Mouse (Mus musculus): ENCODE measurements at regions not wholly inside any gene's neighbourhood (a gene's known extent, or its start where the extent isn't known, plus 50 kb on each side); places are given as distances from the start of the nearest gene placed in this dataset.

DNA sequence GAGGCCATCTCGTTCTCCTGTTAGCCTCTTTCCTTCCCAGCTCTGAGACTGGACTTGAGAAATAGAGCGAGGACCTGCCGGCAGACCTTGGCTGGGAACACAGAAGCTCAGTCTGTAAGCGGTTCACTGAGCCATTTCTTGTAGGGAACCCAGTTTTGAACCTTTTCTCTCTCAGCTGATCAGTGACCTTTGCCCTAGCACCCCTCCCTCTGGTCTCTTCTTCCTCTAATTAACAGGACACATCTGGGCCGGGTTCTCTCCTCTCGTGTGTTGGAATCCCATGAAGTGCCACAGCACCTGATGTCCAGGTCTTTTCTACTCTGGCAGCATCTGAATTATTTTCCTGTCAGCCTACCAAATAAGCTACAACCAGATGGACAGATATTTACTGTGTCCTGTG lies 158.5 kb downstream of the Fam43a start:
- WGBS = 80% methylated on average over 6 of the region's 6 CpGs
- no peak overlapping the region for H3K4me2 ChIP-seq

DNA sequence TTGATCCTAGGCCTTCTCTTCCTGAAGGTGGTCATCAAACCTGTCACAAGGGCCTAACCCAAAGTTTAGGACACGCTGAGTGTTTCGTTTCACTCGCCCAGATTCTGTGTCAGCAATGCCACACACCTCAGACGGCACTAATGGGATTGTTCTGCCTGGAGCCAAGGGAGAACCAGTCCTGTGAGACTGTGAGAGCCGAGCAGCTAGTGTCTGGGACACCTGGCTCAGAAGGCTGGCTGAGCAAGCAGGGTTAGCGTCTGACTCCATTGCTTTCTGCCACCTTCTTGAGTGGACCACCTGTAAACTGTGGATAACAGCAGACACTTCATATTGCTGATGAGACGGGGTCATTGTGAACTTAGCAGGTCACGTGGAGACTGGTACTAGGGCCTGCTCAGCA lies 160.0 kb downstream of the Fam43a start:
- no peak for ATAC-seq (ENCODE audit: insufficient number of reproducible peaks, insufficient read depth, low FRiP score, low TSS enrichment, low read depth)
- Histone ChIP-seq H3K4me1 (peaks cover 9% of the 10 kb centered on the region; the same call in 1 of the 2 replicates), H3K27ac (no peak overlapping the region), H3K36me3 (no peaks in the 10 kb centered on the region), H3K9ac (no peak overlapping the region), H3K27me3 (no peaks in the 10 kb centered on the region), H3K9me3 (no peaks in the 10 kb centered on the region), H3K4me2 (no peak overlapping the region), H3K4me3 (no peak overlapping the region)
- WGBS = 67% methylated on average over 8 of the region's 8 CpGs

More for the DNA sequence above, 158.5 kb downstream of the Fam43a start:
- Histone ChIP-seq H3K27me3 (no peaks in the 10 kb centered on the region), H3K36me3 (no peaks in the 10 kb centered on the region), H3K4me3 (no peak overlapping the region), H3K4me1 (peaks cover 9% of the 10 kb centered on the region; the same call in 1 of the 2 replicates), H3K9me3 (no peaks in the 10 kb centered on the region), H3K9ac (no peak overlapping the region), H3K27ac (no peak overlapping the region)
- no peak for ATAC-seq (ENCODE audit: insufficient number of reproducible peaks, insufficient read depth, low FRiP score, low TSS enrichment, low read depth)

DNA sequence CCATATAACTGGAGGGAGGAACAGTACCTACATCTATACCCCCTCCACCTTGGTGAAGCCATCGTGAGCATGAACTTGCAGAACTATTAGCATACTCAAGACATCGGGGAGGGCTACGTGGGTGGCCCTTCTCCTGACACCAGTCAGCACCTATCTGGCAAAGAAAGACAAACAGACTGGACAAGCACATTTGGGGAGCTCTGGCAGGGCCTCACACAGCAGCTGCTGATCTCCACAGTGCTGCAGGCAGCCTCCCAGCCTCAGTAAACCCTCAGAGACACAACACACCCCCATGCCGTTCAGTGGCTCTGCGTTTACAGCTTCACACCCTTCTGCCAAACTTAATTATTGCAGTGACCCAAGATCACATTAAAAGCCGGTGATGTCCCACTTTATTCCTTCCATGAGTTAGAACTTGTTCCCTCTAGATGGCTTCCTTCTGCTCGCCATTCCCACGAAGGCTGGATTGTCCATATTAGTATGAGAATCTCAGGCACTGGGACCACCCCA lies 161.7 kb downstream of the Fam43a start:
- Histone ChIP-seq H3K4me3 (no peak overlapping the region), H3K27ac (no peak overlapping the region), H3K9ac (no peak overlapping the region), H3K4me1 (peaks cover 9% of the 10 kb centered on the region; the same call in 1 of the 2 replicates), H3K4me2 (no peak overlapping the region), H3K36me3 (no peaks in the 10 kb centered on the region), H3K9me3 (no peaks in the 10 kb centered on the region), H3K27me3 (no peaks in the 10 kb centered on the region)
- ATAC-seq (ENCODE audit: insufficient number of reproducible peaks, insufficient read depth, low FRiP score, low TSS enrichment, low read depth) = no peak
- 63% methylated on average over 8 of the region's 8 CpGs for WGBS

DNA sequence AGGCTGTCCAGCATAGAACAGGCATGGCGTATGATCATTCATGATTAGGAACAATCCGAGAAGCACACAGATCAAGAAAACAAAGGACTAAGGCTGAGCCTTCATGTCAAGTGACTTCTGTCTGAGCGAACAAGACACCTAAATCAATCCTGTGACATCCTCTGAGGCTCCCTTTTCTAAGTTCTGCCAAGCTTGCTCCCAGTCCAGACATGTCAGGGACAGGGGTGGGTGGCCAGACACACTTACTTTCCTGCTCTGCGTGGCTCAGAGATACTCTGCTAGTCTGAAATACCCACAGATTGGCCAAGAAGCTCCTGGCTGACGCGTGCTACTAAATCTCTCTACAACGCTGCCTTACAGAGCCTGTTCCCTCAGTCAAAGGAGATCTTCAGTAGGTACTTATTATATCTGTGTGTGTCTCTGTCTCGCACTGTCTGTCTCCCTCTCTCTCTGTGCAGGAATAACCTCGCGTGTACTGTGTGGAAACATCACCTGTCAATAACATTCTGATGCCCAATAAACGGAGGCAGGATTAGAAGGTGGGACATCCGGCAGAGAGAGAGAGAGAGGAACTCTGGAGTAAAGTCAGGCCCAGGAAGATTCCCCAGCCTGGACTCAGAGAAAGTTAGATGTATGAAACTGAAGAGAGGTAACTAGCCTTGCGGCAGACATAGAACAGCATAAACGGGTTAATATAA lies 163.5 kb downstream of the Fam43a start:
- Histone ChIP-seq H3K4me1 (peaks cover 9% of the 10 kb centered on the region; the same call in 1 of the 2 replicates), H3K9ac (no peak overlapping the region; the same call in 1 of the 2 replicates), H3K4me3 (no peak overlapping the region), H3K27me3 (no peaks in the 10 kb centered on the region), H3K4me2 (no peak overlapping the region), H3K27ac (no peak overlapping the region), H3K36me3 (no peaks in the 10 kb centered on the region), H3K9me3 (no peaks in the 10 kb centered on the region)
- 70% methylated on average over 14 of the region's 14 CpGs for WGBS
- no peak for ATAC-seq (ENCODE audit: insufficient number of reproducible peaks, insufficient read depth, low FRiP score, low TSS enrichment, low read depth)

DNA sequence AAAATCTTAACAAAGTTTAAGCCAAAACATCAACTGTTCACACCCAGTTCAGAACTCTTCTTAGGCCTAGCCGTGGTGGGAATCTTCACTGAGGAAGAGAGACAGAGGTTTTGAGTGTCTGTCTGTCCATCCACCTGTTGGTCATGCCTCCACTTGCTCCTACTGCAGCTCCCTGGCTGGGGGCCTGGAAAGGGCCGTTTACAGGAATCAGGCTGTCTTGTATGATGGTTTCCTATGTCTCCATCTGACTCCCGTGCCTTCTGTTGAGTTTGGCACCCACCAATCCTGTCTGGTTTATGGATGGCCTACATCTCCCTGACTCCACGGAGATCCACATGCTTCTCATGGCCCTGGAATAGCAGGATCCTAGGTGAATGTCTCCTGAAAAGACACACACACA lies 166.1 kb downstream of the Fam43a start:
- no peak for ATAC-seq (ENCODE audit: insufficient number of reproducible peaks, insufficient read depth, low FRiP score, low TSS enrichment, low read depth)
- H3K4me2 ChIP-seq = no peak overlapping the region
- no peak overlapping the region for H3K9ac ChIP-seq
- H3K27me3 ChIP-seq = no peaks in the 10 kb centered on the region
- no peaks in the 10 kb centered on the region for H3K36me3 ChIP-seq
- peaks cover 17% of the 10 kb centered on the region for H3K4me1 ChIP-seq
- no peaks in the 10 kb centered on the region for H3K9me3 ChIP-seq
- no peak overlapping the region for H3K27ac ChIP-seq
- no peak overlapping the region for H3K4me3 ChIP-seq
- WGBS = 83% methylated on average over 4 of the region's 4 CpGs

DNA sequence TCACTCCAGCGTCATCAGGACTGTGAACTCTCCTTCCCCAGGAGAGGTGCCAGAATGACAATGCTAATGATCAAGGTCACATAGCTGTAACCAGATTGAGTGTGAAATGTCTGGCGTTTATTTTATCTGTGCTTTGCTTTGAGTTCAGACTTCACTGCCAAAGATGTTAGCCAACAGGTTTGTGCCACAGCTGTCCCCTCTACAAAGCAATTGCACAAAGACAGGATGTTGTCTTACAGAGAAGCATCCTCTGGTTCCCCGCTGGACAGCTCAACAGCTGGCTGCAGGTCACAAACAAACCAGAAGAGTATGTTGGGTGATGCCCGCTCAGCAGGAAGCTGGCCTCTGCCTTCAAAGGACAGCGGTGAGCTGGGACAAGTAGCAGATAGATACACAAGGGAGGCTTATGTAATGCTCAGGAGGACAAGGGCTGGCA lies 169.5 kb downstream of the Fam43a start:
- Histone ChIP-seq H3K27ac (no peak overlapping the region; the same call in 1 of the 2 replicates), H3K4me2 (no peak overlapping the region), H3K9me3 (no peaks in the 10 kb centered on the region), H3K4me1 (peaks cover 20% of the 10 kb centered on the region), H3K9ac (no peak overlapping the region), H3K27me3 (no peaks in the 10 kb centered on the region), H3K36me3 (no peaks in the 10 kb centered on the region), H3K4me3 (no peak overlapping the region)
- WGBS = 17% methylated on average over 5 of the region's 5 CpGs
- no peak for ATAC-seq (ENCODE audit: insufficient number of reproducible peaks, insufficient read depth, low FRiP score, low TSS enrichment, low read depth)

DNA sequence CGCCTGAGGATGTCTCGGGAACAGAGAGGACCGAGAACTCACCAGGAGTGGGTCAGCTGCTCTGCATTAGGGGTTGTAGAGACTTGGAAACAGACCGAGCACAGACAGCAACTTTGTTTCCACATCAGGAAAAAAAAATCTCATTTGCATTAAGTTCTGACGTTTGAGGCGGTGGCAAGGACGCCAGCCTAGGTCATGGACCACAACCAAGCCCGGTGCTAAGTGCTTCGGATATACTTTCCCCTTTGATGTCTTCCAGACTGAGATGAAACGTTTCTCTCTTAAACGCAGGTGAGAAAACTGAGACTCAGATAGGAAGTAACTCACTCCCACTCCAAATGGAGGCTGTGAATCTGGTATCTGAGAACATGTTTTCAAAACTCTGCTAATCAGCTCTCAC lies 169.9 kb downstream of the Fam43a start:
- no peak overlapping the region for H3K9ac ChIP-seq
- WGBS = 13% methylated on average over 11 of the region's 11 CpGs

DNA sequence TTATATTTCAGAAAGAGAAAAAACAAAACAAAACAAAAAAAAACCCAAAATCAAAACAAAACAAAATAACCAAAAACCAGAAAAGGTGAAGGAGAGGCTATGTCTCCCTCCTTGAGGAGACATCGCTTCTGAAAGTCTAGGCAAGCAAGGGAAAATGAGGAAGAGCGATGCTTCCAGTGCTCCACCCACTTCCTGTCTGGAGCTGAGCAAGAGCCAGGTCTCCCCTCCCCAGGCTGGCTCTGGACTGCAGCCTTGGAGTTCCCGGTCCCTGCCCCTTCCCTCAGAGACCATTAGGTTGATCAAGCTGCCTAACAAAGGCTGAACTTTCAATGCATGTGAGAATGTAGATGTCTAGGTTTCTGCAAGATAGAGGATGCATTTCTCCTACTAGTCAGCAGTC lies 173.3 kb downstream of the Fam43a start:
- Histone ChIP-seq H3K36me3 (no peaks in the 10 kb centered on the region), H3K9me3 (no peaks in the 10 kb centered on the region), H3K4me3 (no peak overlapping the region), H3K4me2 (no peak overlapping the region), H3K27ac (no peak overlapping the region), H3K9ac (no peak overlapping the region), H3K4me1 (peaks cover 44% of the 10 kb centered on the region), H3K27me3 (no peaks in the 10 kb centered on the region)
- WGBS = 30% methylated on average over 3 of the region's 3 CpGs
- no peak for ATAC-seq (ENCODE audit: insufficient number of reproducible peaks, insufficient read depth, low FRiP score, low TSS enrichment, low read depth)

More for the DNA sequence above, 169.9 kb downstream of the Fam43a start:
- Histone ChIP-seq H3K4me1 (peaks cover 22% of the 10 kb centered on the region), H3K9me3 (no peaks in the 10 kb centered on the region), H3K4me2 (no peak overlapping the region), H3K4me3 (no peak overlapping the region), H3K27me3 (no peaks in the 10 kb centered on the region), H3K36me3 (no peaks in the 10 kb centered on the region), H3K27ac (no peak overlapping the region; the same call in 1 of the 2 replicates)
- ATAC-seq (ENCODE audit: insufficient number of reproducible peaks, insufficient read depth, low FRiP score, low TSS enrichment, low read depth) = no peak

DNA sequence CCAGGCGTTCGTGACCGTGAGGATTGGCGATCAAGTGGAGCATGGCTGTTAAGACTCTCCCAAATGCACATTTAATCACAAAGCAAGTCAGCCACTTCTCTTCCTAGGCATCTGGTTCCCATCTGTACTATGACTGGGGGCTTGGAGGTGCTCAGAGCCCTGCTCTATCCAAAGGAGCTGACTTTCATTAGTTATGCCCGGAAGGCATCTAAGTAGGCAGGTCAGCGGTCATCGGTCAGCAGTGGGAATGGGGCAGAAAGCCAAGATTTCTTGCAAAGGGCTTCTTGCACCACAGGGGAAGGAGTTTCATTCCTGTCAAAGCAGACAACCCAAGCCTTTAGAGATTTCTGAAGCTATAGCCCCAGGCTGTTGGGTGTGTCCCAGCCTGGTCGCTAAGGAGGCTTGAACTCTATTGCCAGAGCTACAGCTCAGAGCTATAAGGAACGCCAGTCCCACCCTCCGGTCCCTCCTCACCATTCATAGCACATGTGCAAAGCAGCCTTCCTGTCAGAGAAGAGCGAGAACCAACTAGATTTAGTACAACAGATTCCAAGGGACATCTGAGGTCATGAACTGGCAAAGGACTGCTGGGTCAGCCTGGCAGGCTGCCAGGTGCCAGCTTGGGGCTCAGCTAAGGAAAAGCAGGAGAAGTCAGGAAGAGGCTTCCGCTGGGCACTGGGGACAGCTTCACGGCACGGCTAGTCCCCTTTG lies 175.6 kb downstream of the Fam43a start:
- H3K27ac ChIP-seq = peak overlapping the region; percentile 39; the same call in 1 of the 2 replicates
- H3K9me3 ChIP-seq = no peaks in the 10 kb centered on the region
- no peak overlapping the region for H3K9ac ChIP-seq
- H3K27me3 ChIP-seq = no peaks in the 10 kb centered on the region
- no peaks in the 10 kb centered on the region for H3K36me3 ChIP-seq
- H3K4me3 ChIP-seq = no peak overlapping the region
- peak overlapping the region; percentile 14; the same call in 1 of the 2 replicates for H3K4me2 ChIP-seq
- 33% methylated on average over 14 of the region's 14 CpGs for WGBS
- peaks cover 36% of the 10 kb centered on the region for H3K4me1 ChIP-seq
- ATAC-seq (ENCODE audit: insufficient number of reproducible peaks, insufficient read depth, low FRiP score, low TSS enrichment, low read depth) = 0 out of 2 replicates have a peak, but pooled peaks have one; percentile 54

DNA sequence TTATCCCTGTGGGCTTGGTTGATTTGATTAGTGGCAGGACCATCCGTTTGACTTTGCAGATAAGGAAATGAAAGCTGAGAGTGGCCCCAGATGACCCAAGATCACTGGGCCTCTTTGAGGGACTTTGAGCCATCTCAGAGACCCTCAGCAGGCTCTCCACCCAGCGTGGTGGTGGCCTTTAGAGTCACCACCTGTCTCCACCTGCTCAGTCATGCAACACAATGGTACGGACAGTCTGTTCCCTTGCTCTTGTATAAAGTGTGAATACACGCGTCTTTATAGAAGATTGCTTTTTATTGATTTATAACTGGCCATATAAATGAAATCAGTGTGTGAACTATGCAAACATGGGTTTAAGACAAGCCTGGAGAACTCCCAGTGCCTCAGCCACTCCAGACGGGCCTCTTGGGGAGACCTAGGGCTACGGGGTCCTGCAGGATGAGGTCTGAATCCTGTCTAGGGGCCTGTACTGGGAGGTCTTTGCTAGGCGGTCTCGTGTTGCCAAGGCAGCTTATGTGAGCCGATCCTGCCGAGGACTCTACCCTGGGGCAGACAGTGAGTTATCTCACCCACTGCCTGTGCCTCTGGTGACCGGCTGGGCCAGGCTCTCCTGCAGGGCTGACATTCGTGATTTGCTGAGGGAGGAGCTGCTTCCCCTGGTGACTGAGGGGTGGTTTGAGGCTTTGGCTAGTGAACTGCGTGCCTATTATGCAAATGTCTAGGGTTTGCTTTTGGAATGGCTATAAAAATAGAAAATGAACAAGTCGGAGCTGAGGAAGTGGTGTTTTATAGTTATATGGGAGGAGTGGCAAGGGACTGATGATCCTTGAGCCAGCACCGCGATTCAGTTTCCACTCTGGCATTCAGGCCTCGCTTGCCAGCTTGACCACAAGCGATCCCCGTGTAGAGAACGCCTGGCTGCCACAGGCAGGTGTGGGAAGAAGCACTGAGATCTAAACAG lies 176.5 kb downstream of the Fam43a start:
- Histone ChIP-seq H3K4me3 (no peak overlapping the region), H3K9ac (no peak overlapping the region), H3K27ac (peak overlapping the region; percentile 39; the same call in 1 of the 2 replicates), H3K27me3 (no peaks in the 10 kb centered on the region), H3K36me3 (no peaks in the 10 kb centered on the region), H3K4me2 (no peak overlapping the region; the same call in 1 of the 2 replicates), H3K4me1 (peaks cover 36% of the 10 kb centered on the region), H3K9me3 (no peaks in the 10 kb centered on the region)
- 43% methylated on average over 21 of the region's 21 CpGs for WGBS
- no peak for ATAC-seq (ENCODE audit: insufficient number of reproducible peaks, insufficient read depth, low FRiP score, low TSS enrichment, low read depth)

DNA sequence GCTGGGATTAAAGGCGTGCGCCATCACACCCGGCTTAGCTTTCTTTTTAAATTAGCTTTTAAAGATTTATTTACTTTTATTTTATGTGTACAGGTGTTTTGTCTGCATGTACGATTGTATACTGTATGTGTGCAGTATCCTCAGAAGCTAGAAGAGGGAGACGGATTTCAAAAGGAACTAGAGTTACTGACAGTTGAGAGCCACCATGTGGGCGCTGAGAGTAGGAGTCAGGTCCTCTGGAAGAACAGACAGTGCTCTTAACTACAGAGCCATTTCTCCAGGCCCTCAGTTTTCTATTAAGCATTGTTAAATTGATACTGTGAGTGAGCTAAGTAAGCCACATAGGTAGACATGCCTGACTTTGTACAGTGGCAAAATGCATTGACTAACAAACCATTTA lies 177.9 kb downstream of the Fam43a start:
- H3K36me3 ChIP-seq = no peaks in the 10 kb centered on the region
- WGBS = 85% methylated on average over 6 of the region's 6 CpGs
- no peaks in the 10 kb centered on the region for H3K27me3 ChIP-seq
- no peak overlapping the region for H3K4me2 ChIP-seq
- H3K4me3 ChIP-seq = no peak overlapping the region
- peaks cover 33% of the 10 kb centered on the region for H3K4me1 ChIP-seq
- H3K27ac ChIP-seq = no peak overlapping the region
- ATAC-seq (ENCODE audit: insufficient number of reproducible peaks, insufficient read depth, low FRiP score, low TSS enrichment, low read depth) = no peak
- H3K9ac ChIP-seq = no peak overlapping the region
- H3K9me3 ChIP-seq = no peaks in the 10 kb centered on the region

Measured in embryonic facial prominence, embryonic 13.5 days (tissue).